Mouse (Mus musculus) liver, postnatal 0 days (tissue): ENCODE results near the gene Sys1.
A peak's percentile ranks its signal among the peaks of the same experiment; 100 is the strongest.

Experiments used
- CTCF ChIP-seq: sonication (generic); IDR thresholded peaks from 2 replicates; pipeline ENCODE4 v1.5.1; 2016; ENCODE audit warnings: antibody characterized with exemption, low read depth
- EP300 ChIP-seq: IDR thresholded peaks from 2 replicates; pipeline ENCODE4 v1.6.1; 2016; ENCODE audit warnings: antibody characterized with exemption, low read depth, mild to moderate bottlenecking

- TF ChIP-seq CTCF, result peak; percentile 75
- TF ChIP-seq EP300, result no peak
Measured at GRCm38 (mm10) chr2:164417198-164417597, 39.6 kb upstream of the Sys1 start.
